ENCODE assay signal across 14 mouse cellular contexts in the genomic region with DNA sequence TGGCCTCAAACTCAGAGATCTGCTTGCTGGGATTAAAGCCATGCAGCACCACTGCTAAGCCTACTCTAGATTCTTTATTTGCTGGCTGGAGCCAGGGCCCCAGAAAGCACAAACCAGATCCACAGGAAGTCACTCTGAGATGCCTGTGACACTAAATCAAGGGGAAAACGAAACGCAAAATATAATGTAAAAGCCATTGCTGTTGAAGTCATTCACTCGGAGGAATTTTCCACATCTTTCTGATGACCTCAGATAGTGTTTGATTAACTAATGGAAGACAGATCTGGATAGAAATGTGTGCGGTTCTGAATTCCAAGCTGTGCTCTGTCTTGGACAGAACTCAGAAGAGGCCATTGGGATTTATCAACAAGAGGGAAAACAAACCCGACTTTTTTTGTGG. TPM values are rescaled to one million over a fixed set of nuclear protein-coding genes. Genes with fewer than 3 reads are reported as not detected.
A peak's percentile ranks its signal among the peaks of the same experiment; 100 is the strongest.
DNase-seq lines count a peak whose midpoint lies in the region; ATAC-seq and TF ChIP-seq lines count a peak whose summit lies in the region.
"Had no signal": no experiment of that assay in that cellular context is flagged by ENCODE, and none has a peak within 500 bp of the region (broad histone marks: within the 10 kb centered on the region; RNA-seq: fewer than 3 reads in every experiment).

No protein-coding gene starts in this region.

- no peaks in the 10 kb centered on the region for H3K27me3 ChIP-seq in intestine, embryonic 16.5 days (replicated peaks; ENCODE audit: control insufficient read depth, insufficient read depth, low read length)
- H3K27me3 ChIP-seq in intestine, embryonic 15.5 days (replicated peaks): no peaks in the 10 kb centered on the region
- no peaks in the 10 kb centered on the region for H3K27me3 ChIP-seq in thymus, adult 2 months (ENCODE audit: control insufficient read depth, insufficient read depth, low read length)
- no peaks in the 10 kb centered on the region for H3K27me3 ChIP-seq in embryonic facial prominence, embryonic 15.5 days
- H3K27me3 ChIP-seq in stomach, embryonic 15.5 days (replicated peaks): no peaks in the 10 kb centered on the region
- H3K27me3 ChIP-seq: hindbrain, embryonic 15.5 days; limb, embryonic 13.5 days; megakaryocyte, embryonic 14.5 days had no signal

- 58% methylated on average over 5 of the region's 5 CpGs for WGBS in intestine, embryonic 16.5 days
- WGBS in intestine, embryonic 15.5 days: 38% methylated on average over 5 of the region's 5 CpGs
- 35% methylated on average over 5 of the region's 5 CpGs for WGBS in thymus, adult 2 months
- 42% methylated on average over 5 of the region's 5 CpGs for WGBS in embryonic facial prominence, embryonic 15.5 days
- 48% methylated on average over 5 of the region's 5 CpGs for WGBS in stomach, embryonic 15.5 days

- H3K4me2 ChIP-seq in intestine, embryonic 16.5 days (ENCODE audit: low read depth, low read length): no peak overlapping the region
- H3K4me2 ChIP-seq in intestine, embryonic 15.5 days (replicated peaks): no peak overlapping the region
- H3K4me2 ChIP-seq in embryonic facial prominence, embryonic 15.5 days (replicated peaks): no peak overlapping the region
- H3K4me2 ChIP-seq in stomach, embryonic 15.5 days: no peak overlapping the region
- H3K4me2 ChIP-seq: hindbrain, embryonic 15.5 days; limb, embryonic 13.5 days had no signal

- no peak overlapping the region for H3K4me3 ChIP-seq in intestine, embryonic 16.5 days (ENCODE audit: low read length)
- no peak overlapping the region for H3K4me3 ChIP-seq in intestine, embryonic 15.5 days (replicated peaks)
- no peak overlapping the region for H3K4me3 ChIP-seq in thymus, adult 2 months (ENCODE audit: control insufficient read depth, insufficient read depth, low read length)
- no peak overlapping the region for H3K4me3 ChIP-seq in embryonic facial prominence, embryonic 15.5 days (replicated peaks)
- no peak overlapping the region for H3K4me3 ChIP-seq in stomach, embryonic 15.5 days (replicated peaks)
- H3K4me3 ChIP-seq: hindbrain, embryonic 15.5 days; limb, embryonic 13.5 days had no signal

- TF ChIP-seq CTCF in thymus, adult 2 months (IDR thresholded peaks at IDR 0.05; ENCODE audit: borderline replicate concordance, control insufficient read depth, extremely low read depth, insufficient read depth, low read length, poor library complexity): no peak

- no peak overlapping the region for H3K9ac ChIP-seq in intestine, embryonic 16.5 days (ENCODE audit: low read depth, low read length)
- H3K9ac ChIP-seq in intestine, embryonic 15.5 days: no peak overlapping the region
- H3K9ac ChIP-seq in embryonic facial prominence, embryonic 15.5 days: no peak overlapping the region
- H3K9ac ChIP-seq in stomach, embryonic 15.5 days: no peak overlapping the region
- H3K9ac ChIP-seq: hindbrain, embryonic 15.5 days; limb, embryonic 13.5 days had no signal

- ATAC-seq in intestine, embryonic 16.5 days: no peak
- no peak for ATAC-seq in intestine, embryonic 15.5 days
- ATAC-seq in embryonic facial prominence, embryonic 15.5 days (ENCODE audit: insufficient number of reproducible peaks, low FRiP score, low TSS enrichment, low read depth): no peak
- ATAC-seq in stomach, embryonic 15.5 days (ENCODE audit: insufficient read depth, low FRiP score, low read depth): no peak
- ATAC-seq in megakaryocyte, adult 5-6 weeks (ENCODE audit: poor library complexity, severe bottlenecking): no peak
- ATAC-seq: forebrain, embryonic 14.5 days had no signal

- peaks cover 37% of the 10 kb centered on the region for H3K4me1 ChIP-seq in intestine, embryonic 16.5 days (ENCODE audit: control insufficient read depth, insufficient read depth, low read length)
- peaks cover 43% of the 10 kb centered on the region for H3K4me1 ChIP-seq in intestine, embryonic 15.5 days (replicated peaks)
- H3K4me1 ChIP-seq in thymus, adult 2 months (replicated peaks; ENCODE audit: control insufficient read depth, insufficient read depth, low read length): peaks cover 76% of the 10 kb centered on the region
- peaks cover 30% of the 10 kb centered on the region for H3K4me1 ChIP-seq in embryonic facial prominence, embryonic 15.5 days
- H3K4me1 ChIP-seq in stomach, embryonic 15.5 days: peaks cover 25% of the 10 kb centered on the region; the same call in 1 of the 2 replicates
- H3K4me1 ChIP-seq: hindbrain, embryonic 15.5 days had no signal

- no peak for TF ChIP-seq POLR2A in thymus, adult 2 months (IDR thresholded peaks at IDR 0.05; ENCODE audit: control insufficient read depth, extremely low read depth, insufficient read depth, low read length, poor library complexity)

- H3K27ac ChIP-seq in intestine, embryonic 16.5 days (ENCODE audit: low read length): 0 out of 2 replicates have a peak overlapping the region, but pooled peaks have one; percentile 32
- no peak overlapping the region for H3K27ac ChIP-seq in intestine, embryonic 15.5 days
- peak overlapping the region; percentile 27 for H3K27ac ChIP-seq in thymus, adult 2 months (ENCODE audit: control insufficient read depth, insufficient read depth, low read length)
- peak overlapping the region; percentile 65 for H3K27ac ChIP-seq in embryonic facial prominence, embryonic 15.5 days (replicated peaks)
- H3K27ac ChIP-seq in stomach, embryonic 15.5 days: peak overlapping the region; percentile 12; the same call in 1 of the 2 replicates
- H3K27ac ChIP-seq: hindbrain, embryonic 15.5 days had no signal

- H3K36me3 ChIP-seq in intestine, embryonic 16.5 days (ENCODE audit: control insufficient read depth, insufficient read depth, low read length): no peaks in the 10 kb centered on the region
- H3K36me3 ChIP-seq in intestine, embryonic 15.5 days: no peaks in the 10 kb centered on the region
- H3K36me3 ChIP-seq in thymus, adult 2 months (ENCODE audit: control insufficient read depth, insufficient read depth, low read length): no peaks in the 10 kb centered on the region
- H3K36me3 ChIP-seq in embryonic facial prominence, embryonic 15.5 days: no peaks in the 10 kb centered on the region
- no peaks in the 10 kb centered on the region for H3K36me3 ChIP-seq in stomach, embryonic 15.5 days
- H3K36me3 ChIP-seq: hindbrain, embryonic 15.5 days; limb, embryonic 13.5 days had no signal

- no peak for DNase-seq in thymus, adult 2 months
- DNase-seq in thymus, postnatal 4 days: no peak
- DNase-seq in testis, postnatal 10 days (ENCODE audit: low spot score): no peak
- DNase-seq: cerebellum, adult 8-10 months; gastrocnemius, postnatal 25 days had no signal

- H3K9me3 ChIP-seq in intestine, embryonic 16.5 days (ENCODE audit: control insufficient read depth, low read length): no peaks in the 10 kb centered on the region
- no peaks in the 10 kb centered on the region for H3K9me3 ChIP-seq in intestine, embryonic 15.5 days
- H3K9me3 ChIP-seq in embryonic facial prominence, embryonic 15.5 days (replicated peaks): no peaks in the 10 kb centered on the region
- no peaks in the 10 kb centered on the region for H3K9me3 ChIP-seq in stomach, embryonic 15.5 days
- H3K9me3 ChIP-seq: hindbrain, embryonic 15.5 days; limb, embryonic 13.5 days had no signal

RNA-seq across cellular contexts. Expression of a gene that starts 22.9 kb away (rescaled TPM):
- 11.5 and 11.9 TPM in 2 replicates for polyA plus RNA-seq in intestine, embryonic 16.5 days (2015; fragmentation: Nextera tagmentation; extraction: Ambion mirVana)
- 14.1 and 16.1 TPM in 2 replicates for polyA plus RNA-seq in intestine, embryonic 15.5 days (2015; fragmentation: Nextera tagmentation; extraction: Ambion mirVana)
- 71.7 and 113 TPM in 2 replicates for polyA plus RNA-seq in thymus, adult 2 months (2012; rRNA removed)
- polyA plus RNA-seq in embryonic facial prominence, embryonic 15.5 days (2015; fragmentation: Nextera tagmentation; extraction: Ambion mirVana): 12.5 and 14.7 TPM in 2 replicates
- 12.5 and 13.4 TPM in 2 replicates for polyA plus RNA-seq in stomach, embryonic 15.5 days (2015; fragmentation: Nextera tagmentation; extraction: Ambion mirVana)
- 95.9 and 105 TPM in 2 replicates for total RNA-seq in megakaryocyte, adult 5-6 weeks (2015)
- total RNA-seq in megakaryocyte, adult 5-6 weeks (2017): 93.8 and 99.8 TPM in 2 replicates
